Mouse (Mus musculus) G1E (cell line): ENCODE measurements around the gene Atad1. TPM values are rescaled to one million over a fixed set of nuclear protein-coding genes. Genes with fewer than 3 reads are reported as not detected.

Experiments used
- ATAC-seq: 2 replicates; pipeline ENCODE4 v1.8.0; 2016; ENCODE audit warnings: mild to moderate bottlenecking; ENCODE audit not compliant: insufficient number of reproducible peaks, poor library complexity, low FRiP score, severe bottlenecking; ENCODE audit errors: extremely low read depth
- DNase-seq: peaks from one replicate; pipeline ENCODE4 v3.0.0; 2012; ENCODE audit warnings: low spot score
- H3K27me3 ChIP-seq: 2 replicates; pipeline ENCODE4 v1.6.1; 2012; ENCODE audit warnings: mild to moderate bottlenecking, low read length, inconsistent platforms; ENCODE audit not compliant: insufficient read depth
- H3K36me3 ChIP-seq: replicated peaks from 2 replicates; pipeline ENCODE3; 2012; ENCODE audit warnings: mild to moderate bottlenecking, inconsistent platforms
- H3K4me1 ChIP-seq: 2 replicates; pipeline ENCODE4 v1.6.1; 2012; ENCODE audit warnings: low read depth, low read length, inconsistent platforms, mixed read lengths; ENCODE audit not compliant: insufficient read depth
- H3K4me3 ChIP-seq: 2 replicates; pipeline ENCODE4 v1.5.1; 2012; ENCODE audit warnings: low read depth, mild to moderate bottlenecking, inconsistent platforms, low read length, moderate library complexity, mixed read lengths
- H3K9me3 ChIP-seq: replicated peaks from 2 replicates; pipeline ENCODE4 v1.6.1; 2012; ENCODE audit warnings: inconsistent platforms
- CTCF ChIP-seq: IDR thresholded peaks from 2 replicates; pipeline ENCODE4 v1.5.1; 2012; ENCODE audit warnings: low read depth, low read length, inconsistent platforms, mixed read lengths
- GATA1 ChIP-seq: IDR thresholded peaks from 2 replicates; pipeline ENCODE4 v1.6.1; 2012; ENCODE audit warnings: borderline replicate concordance, low read length, inconsistent platforms, mixed read lengths
- GATA2 ChIP-seq: IDR thresholded peaks from 2 replicates; pipeline ENCODE4 v1.6.1; 2012; ENCODE audit warnings: low read depth, low read length, inconsistent platforms, borderline replicate concordance
- POLR2AphosphoS5 ChIP-seq: IDR thresholded peaks from 2 replicates; pipeline ENCODE4 v1.6.1; 2012; ENCODE audit warnings: low read depth, low read length, inconsistent platforms; ENCODE audit not compliant: insufficient replicate concordance
- TAL1 ChIP-seq: conservative IDR thresholded peaks from 2 replicates; pipeline ENCODE4 v1.6.1; 2012; ENCODE audit warnings: low read depth, low read length, inconsistent platforms, mixed read lengths
- polyA plus RNA-seq: library from polyadenylated mRNA; stranded (reverse); fragments of >175 nt; gene quantifications from 2 replicates; pipeline ENCODE4 v1.2.3, GENCODE M21; 2012
- total RNA-seq, 2 experiments: library from RNA; stranded (forward) in 1 of 2; stranded (reverse) in 1 of 2; fragments of 200-1000 nt in 1 of 2; fragments of >200 nt in 1 of 2; fragmentation: Nextera tagmentation in 1 of 2; gene quantifications; 2 replicates each; pipeline ENCODE4 v1.2.3; 2014 to 2017

The Atad1 gene
- total and polyA plus RNA-seq, 3 experiments: 2.3 to 102 (median 69.8) TPM

GRCm38 (mm10) chr19:32756636-32756899, 17.0 kb upstream of the Atad1 start:
- ATAC-seq (no peak), DNase-seq (peak; percentile 57)
- Histone ChIP-seq H3K4me3 (peak overlapping the region; percentile 89), H3K4me1 (peaks cover 31% of the 10 kb centered on the region), H3K36me3 (peaks cover 6% of the 10 kb centered on the region), H3K27me3 (no peaks in the 10 kb centered on the region), H3K9me3 (no peaks in the 10 kb centered on the region)
- TF ChIP-seq CTCF (no peak), POLR2AphosphoS5 (no peak), TAL1 (no peak)

GRCm38 (mm10) chr19:32755792-32756635, 16.4 kb upstream of the Atad1 start:
- TF ChIP-seq GATA2: no peak
- no peak for TF ChIP-seq CTCF
- no peak for TF ChIP-seq GATA1
- TF ChIP-seq POLR2AphosphoS5: no peak
- TF ChIP-seq TAL1: no peak
- DNase-seq (peak; percentile 74), ATAC-seq (peak; percentile 51)
- H3K9me3 ChIP-seq: no peaks in the 10 kb centered on the region
- no peaks in the 10 kb centered on the region for H3K27me3 ChIP-seq
- H3K4me3 ChIP-seq: peak overlapping the region; percentile 89
- H3K4me1 ChIP-seq: peaks cover 27% of the 10 kb centered on the region
- H3K36me3 ChIP-seq: peaks cover 3% of the 10 kb centered on the region

- H3K36me3 ChIP-seq: no peaks in the 10 kb centered on the region
- TF ChIP-seq GATA2 (no peak), GATA1 (no peak), POLR2AphosphoS5 (no peak), CTCF (no peak), TAL1 (no peak)
- peak overlapping the region; percentile 89 for H3K4me3 ChIP-seq
- DNase-seq: no peak
- H3K27me3 ChIP-seq: no peaks in the 10 kb centered on the region
- peaks cover 23% of the 10 kb centered on the region for H3K4me1 ChIP-seq
- ATAC-seq: peak; percentile 2; the same call in 1 of the 2 replicates
- no peaks in the 10 kb centered on the region for H3K9me3 ChIP-seq
Measured at GRCm38 (mm10) chr19:32755104-32755791, 15.7 kb upstream of the Atad1 start.

- TF ChIP-seq TAL1 (no peak), POLR2AphosphoS5 (no peak)
- Histone ChIP-seq H3K36me3 (no peaks in the 10 kb centered on the region), H3K4me3 (no peak overlapping the region; the same call in 1 of the 2 replicates), H3K9me3 (no peaks in the 10 kb centered on the region), H3K4me1 (peaks cover 23% of the 10 kb centered on the region), H3K27me3 (peaks cover 1% of the 10 kb centered on the region; the same call in 1 of the 2 replicates)
- DNase-seq (no peak), ATAC-seq (no peak)
Measured at GRCm38 (mm10) chr19:32754188-32755000, 14.8 kb upstream of the Atad1 start.

- no peak overlapping the region for H3K4me3 ChIP-seq
- DNase-seq (no peak), ATAC-seq (no peak)
- H3K27me3 ChIP-seq: peaks cover 3% of the 10 kb centered on the region; the same call in 1 of the 2 replicates
- no peak for TF ChIP-seq TAL1
- TF ChIP-seq GATA2: no peak
- TF ChIP-seq CTCF: no peak
- H3K36me3 ChIP-seq: no peaks in the 10 kb centered on the region
- no peaks in the 10 kb centered on the region for H3K9me3 ChIP-seq
- peaks cover 23% of the 10 kb centered on the region for H3K4me1 ChIP-seq
Measured at GRCm38 (mm10) chr19:32753386-32753785, 13.8 kb upstream of the Atad1 start.

- TF ChIP-seq CTCF (no peak), GATA2 (no peak), TAL1 (no peak), GATA1 (no peak), POLR2AphosphoS5 (no peak)
- Histone ChIP-seq H3K27me3 (peaks cover 3% of the 10 kb centered on the region; the same call in 1 of the 2 replicates), H3K4me3 (no peak overlapping the region), H3K9me3 (no peaks in the 10 kb centered on the region), H3K36me3 (no peaks in the 10 kb centered on the region), H3K4me1 (peaks cover 23% of the 10 kb centered on the region)
- DNase-seq (no peak), ATAC-seq (no peak)
Measured at GRCm38 (mm10) chr19:32752357-32752756, 12.8 kb upstream of the Atad1 start.
